Mouse (Mus musculus): ENCODE results near the gene Dusp1.

DNA sequence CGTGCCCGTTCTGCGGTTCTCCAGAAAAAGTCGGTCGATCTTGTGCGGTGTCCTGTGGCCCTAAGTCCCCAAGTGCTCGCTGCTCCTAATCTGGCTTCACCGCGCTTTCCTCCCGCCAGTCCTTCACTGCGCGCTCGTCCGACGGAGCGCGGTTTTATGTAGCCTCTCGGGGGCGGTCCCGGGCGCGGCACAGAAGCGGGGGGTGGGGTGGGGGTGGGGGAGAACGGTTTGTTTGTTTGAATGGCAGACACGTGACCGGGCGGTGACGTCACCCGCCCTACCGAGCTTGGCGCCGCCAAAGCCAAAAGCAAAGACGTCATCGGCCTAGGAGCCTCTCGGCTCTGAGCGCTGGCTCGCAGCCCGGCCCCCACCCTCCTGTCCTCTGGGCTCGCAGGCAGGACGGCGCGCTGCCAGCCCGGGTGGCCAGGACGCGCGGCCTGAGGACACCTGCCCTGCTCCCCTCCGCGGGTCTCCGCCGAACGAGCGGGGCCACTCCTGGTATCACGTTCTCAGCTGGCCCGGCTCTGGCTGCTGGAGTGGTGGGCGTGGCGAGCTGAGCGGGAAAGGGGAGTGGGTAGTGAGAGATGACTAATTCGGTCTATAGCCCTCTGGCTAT is 53.5 kb downstream of the Dusp1 start:
- TF ChIP-seq EP300 (IDR thresholded peaks at IDR 0.05; ENCODE audit: low read depth) (no peak), CTCF (IDR thresholded peaks at IDR 0.05; ENCODE audit: low read depth) (no peak)
